Mouse (Mus musculus): ENCODE measurements around the gene Csrp3. TPM values are rescaled to one million over a fixed set of nuclear protein-coding genes. Genes with fewer than 3 reads are reported as not detected.

Gene Csrp3
- total and polyA plus RNA-seq, 3 experiments = 0.17 to 0.81 TPM; not detected in 1

- no peak overlapping the region for H3K4me3 ChIP-seq (ENCODE audit: control insufficient read depth in 1 of 2, insufficient read depth in 1 of 2, low read depth in 2 of 2, low read length in 2 of 2)
- TF ChIP-seq CHD2 (IDR thresholded peaks at IDR 0.05; ENCODE audit: low read length) (no peak), POLR2AphosphoS5 (IDR thresholded peaks at IDR 0.05; ENCODE audit: borderline replicate concordance, low read depth, low read length) (no peak), ZC3H11A (IDR thresholded peaks at IDR 0.05; ENCODE audit: low read depth, low read length) (no peak), E2F4 (IDR thresholded peaks at IDR 0.05; ENCODE audit: borderline replicate concordance, low read depth, low read length) (no peak), TBP (IDR thresholded peaks at IDR 0.05; ENCODE audit: low read depth, low read length) (no peak), POLR2AphosphoS2 (IDR thresholded peaks at IDR 0.05; ENCODE audit: low read length) (no peak), ZKSCAN1 (IDR thresholded peaks at IDR 0.05; ENCODE audit: low read depth, low read length) (no peak), TCF12 (IDR thresholded peaks at IDR 0.05; ENCODE audit: low read depth, low read length) (no peak), RCOR1 (IDR thresholded peaks at IDR 0.05; ENCODE audit: low read depth, low read length) (no peak), EP300 (IDR thresholded peaks at IDR 0.05; ENCODE audit: low read depth in 1 of 2, low read length in 2 of 2) (no peak), GABPA (IDR thresholded peaks at IDR 0.05; ENCODE audit: low read depth, low read length) (no peak), ZMIZ1 (IDR thresholded peaks at IDR 0.05; ENCODE audit: low read depth, low read length) (no peak), MXI1 (IDR thresholded peaks at IDR 0.05; ENCODE audit: low read depth, low read length) (no peak), MAX (IDR thresholded peaks at IDR 0.05; ENCODE audit: low read length) (no peak)
- H3K27ac ChIP-seq (ENCODE audit: control insufficient read depth, low read depth, low read length) = no peak overlapping the region
- no peaks in the 10 kb centered on the region for H3K79me2 ChIP-seq (ENCODE audit: control insufficient read depth, insufficient read depth, low read length, poor library complexity)
- no peaks in the 10 kb centered on the region for H3K9me3 ChIP-seq (replicated peaks; ENCODE audit: insufficient read depth, low read length)
- H3K36me3 ChIP-seq (ENCODE audit: control insufficient read depth in 1 of 2, insufficient read depth in 2 of 2, low read length in 2 of 2) = peaks cover 0 to 10% of the 10 kb centered on the region in 2 experiments; a peak in 2 of 4 replicates
- no peaks in the 10 kb centered on the region for H3K27me3 ChIP-seq (ENCODE audit: control insufficient read depth in 1 of 2, insufficient read depth in 2 of 2, low read length in 2 of 2)
- peaks cover under 1 to 6% of the 10 kb centered on the region in 2 experiments; a peak in 3 of 4 replicates for H3K4me1 ChIP-seq (ENCODE audit: control insufficient read depth in 1 of 2, insufficient read depth in 2 of 2, low read length in 2 of 2)
- no peak for DNase-seq (ENCODE audit: low read depth, low spot score)
- H3K9ac ChIP-seq (ENCODE audit: control insufficient read depth, low read depth, low read length, poor library complexity, severe bottlenecking) = no peak overlapping the region
These were observed 13.4 kb downstream of the Csrp3 start for GRCm38 (mm10) chr7:48834371-48834970.

- Histone ChIP-seq H3K9ac (ENCODE audit: control insufficient read depth, low read depth, low read length, poor library complexity, severe bottlenecking) (no peak overlapping the region), H3K27ac (ENCODE audit: control insufficient read depth, low read depth, low read length) (no peak overlapping the region), H3K4me3 (ENCODE audit: control insufficient read depth in 1 of 2, insufficient read depth in 1 of 2, low read depth in 2 of 2, low read length in 2 of 2) (no peak overlapping the region), H3K79me2 (ENCODE audit: control insufficient read depth, insufficient read depth, low read length, poor library complexity) (no peaks in the 10 kb centered on the region), H3K4me1 (ENCODE audit: control insufficient read depth in 1 of 2, insufficient read depth in 2 of 2, low read length in 2 of 2) (peaks cover 5 to 13% of the 10 kb centered on the region in 2 experiments), H3K9me3 (replicated peaks; ENCODE audit: insufficient read depth, low read length) (no peaks in the 10 kb centered on the region), H3K27me3 (ENCODE audit: control insufficient read depth in 1 of 2, insufficient read depth in 2 of 2, low read length in 2 of 2) (no peaks in the 10 kb centered on the region), H3K36me3 (ENCODE audit: control insufficient read depth in 1 of 2, insufficient read depth in 2 of 2, low read length in 2 of 2) (peaks cover 0 to 20% of the 10 kb centered on the region in 2 experiments; a peak in 2 of 4 replicates)
- no peak for DNase-seq (ENCODE audit: low read depth, low spot score)
- TF ChIP-seq MAFK (IDR thresholded peaks at IDR 0.05; ENCODE audit: borderline replicate concordance, low read depth, low read length) (no peak), EP300 (IDR thresholded peaks at IDR 0.05; ENCODE audit: low read depth in 1 of 2, low read length in 2 of 2) (peak in 1 of 2 experiments; percentile 24; a peak in 1 of 4 replicates)
These were observed 15.1 kb downstream of the Csrp3 start for GRCm38 (mm10) chr7:48832735-48833134.
